Mouse (Mus musculus): ENCODE data around the gene Trak1.

GRCm38 (mm10) chr9:121314541-121315152 lies 17.3 kb downstream of the Trak1 start:
- TF ChIP-seq SIN3A (IDR thresholded peaks at IDR 0.05; ENCODE audit: low read length) (no peak), TCF12 (IDR thresholded peaks at IDR 0.05; ENCODE audit: low read depth, low read length) (0 out of 2 replicates have a peak, but pooled peaks have one; percentile 19), CTCF (conservative IDR thresholded peaks at IDR 0.05 in 1 of 2, IDR thresholded peaks at IDR 0.05 in 1 of 2; ENCODE audit: low read depth in 2 of 2, low read length in 2 of 2) (no peak), E2F4 (IDR thresholded peaks at IDR 0.05; ENCODE audit: insufficient replicate concordance, low read depth, low read length) (no peak), POLR2A (IDR thresholded peaks at IDR 0.05; ENCODE audit: low read depth, low read length) (no peak; the same call in none of the 2 replicates), NELFE (IDR thresholded peaks at IDR 0.05; ENCODE audit: low read depth, low read length) (no peak)
